In the genomic region with DNA sequence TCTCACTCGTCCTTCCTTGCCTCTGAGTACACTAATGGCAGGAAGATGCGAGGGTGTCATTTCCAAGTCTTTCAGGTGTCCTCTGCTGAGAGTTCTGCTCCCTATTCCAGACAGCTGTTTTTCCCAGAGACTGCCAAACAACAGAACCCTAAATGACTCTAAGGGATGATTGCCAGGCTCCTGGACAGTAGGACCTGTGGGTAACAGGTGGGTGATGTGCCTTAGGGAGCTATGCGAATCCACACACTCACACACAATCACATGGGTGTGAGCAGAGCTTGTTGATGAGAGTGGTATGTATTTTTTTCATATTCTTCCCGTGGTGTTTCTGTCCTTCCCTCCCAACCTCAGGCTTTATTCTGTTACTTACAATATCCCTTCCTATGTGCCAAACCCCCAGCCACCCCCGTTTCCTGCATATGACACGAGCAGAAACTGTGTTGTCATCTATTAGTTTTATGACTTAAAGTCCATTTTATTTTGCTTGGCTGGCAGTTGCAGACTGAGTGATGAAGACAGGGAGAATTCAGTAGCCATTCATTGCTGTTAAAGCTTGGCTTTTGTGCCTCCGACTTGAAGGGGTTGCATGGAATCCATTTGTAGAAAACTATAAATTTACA, we compare ENCODE assay signal across 22 mouse cellular contexts. TPM values are rescaled to one million over a fixed set of nuclear protein-coding genes. Genes with fewer than 3 reads are reported as not detected.
DNase-seq lines count a peak whose midpoint lies in the region; ATAC-seq lines count a peak whose summit lies in the region.
"Had no signal": no experiment of that assay in that cellular context is flagged by ENCODE, and none has a peak within 500 bp of the region (broad histone marks: within the 10 kb centered on the region; RNA-seq: fewer than 3 reads in every experiment).

No protein-coding gene starts in this region.

- 77% methylated on average over 7 of the region's 7 CpGs for WGBS in embryonic facial prominence, embryonic 12.5 days
- 86% methylated on average over 7 of the region's 7 CpGs for WGBS in embryonic facial prominence, embryonic 10.5 days
- WGBS in kidney, embryonic 16.5 days = 55% methylated on average over 7 of the region's 7 CpGs
- 82% methylated on average over 7 of the region's 7 CpGs for WGBS in midbrain, embryonic 11.5 days
- 86% methylated on average over 7 of the region's 7 CpGs for WGBS in midbrain, embryonic 16.5 days

- no peaks in the 10 kb centered on the region for H3K27me3 ChIP-seq in embryonic facial prominence, embryonic 12.5 days
- H3K27me3 ChIP-seq in embryonic facial prominence, embryonic 10.5 days (replicated peaks; ENCODE audit: low read depth, poor library complexity, severe bottlenecking) = no peaks in the 10 kb centered on the region
- no peaks in the 10 kb centered on the region for H3K27me3 ChIP-seq in kidney, embryonic 16.5 days (ENCODE audit: insufficient read depth, low read length)
- no peaks in the 10 kb centered on the region for H3K27me3 ChIP-seq in midbrain, embryonic 11.5 days (ENCODE audit: control insufficient read depth, insufficient read depth, low read length)
- no peaks in the 10 kb centered on the region for H3K27me3 ChIP-seq in midbrain, embryonic 16.5 days (ENCODE audit: control insufficient read depth, insufficient read depth, low read depth, low read length)
- H3K27me3 ChIP-seq: forebrain, embryonic 15.5 days; heart, embryonic 15.5 days had no signal

- DNase-seq in embryonic facial prominence, embryonic 10.5 days (ENCODE audit: low spot score) = no peak
- DNase-seq in kidney, adult 18-20 months = no peak
- DNase-seq in midbrain, embryonic 11.5 days (ENCODE audit: low spot score, missing footprints) = peak; percentile 72
- DNase-seq in ovary, postnatal 14 days (ENCODE audit: low spot score) = no peak
- DNase-seq: adrenal gland, postnatal 10 days; B cell, adult 2 months; cerebellum, adult 18-20 months; cerebellum, adult 9-11 months; cerebellum, postnatal 36 days; gastrocnemius, postnatal 36 days; heart, adult 18-20 months; heart, postnatal 14 days had no signal

- no peak overlapping the region for H3K9ac ChIP-seq in embryonic facial prominence, embryonic 12.5 days
- H3K9ac ChIP-seq in kidney, embryonic 16.5 days (replicated peaks; ENCODE audit: low read length) = no peak overlapping the region
- H3K9ac ChIP-seq in midbrain, embryonic 11.5 days (ENCODE audit: low read length) = no peak overlapping the region
- no peak overlapping the region for H3K9ac ChIP-seq in midbrain, embryonic 16.5 days (ENCODE audit: low read depth, low read length)
- H3K9ac ChIP-seq: forebrain, embryonic 15.5 days; heart, embryonic 15.5 days; hindbrain, embryonic 14.5 days had no signal

- no peaks in the 10 kb centered on the region for H3K9me3 ChIP-seq in embryonic facial prominence, embryonic 12.5 days
- no peaks in the 10 kb centered on the region for H3K9me3 ChIP-seq in embryonic facial prominence, embryonic 10.5 days
- H3K9me3 ChIP-seq in kidney, embryonic 16.5 days (ENCODE audit: low read length) = no peaks in the 10 kb centered on the region
- H3K9me3 ChIP-seq in midbrain, embryonic 11.5 days (ENCODE audit: control insufficient read depth, low read length) = no peaks in the 10 kb centered on the region
- no peaks in the 10 kb centered on the region for H3K9me3 ChIP-seq in midbrain, embryonic 16.5 days (replicated peaks; ENCODE audit: control insufficient read depth, low read length, poor library complexity, severe bottlenecking)
- H3K9me3 ChIP-seq: forebrain, embryonic 15.5 days; heart, embryonic 15.5 days; hindbrain, embryonic 10.5 days had no signal

- no peaks in the 10 kb centered on the region for H3K36me3 ChIP-seq in embryonic facial prominence, embryonic 12.5 days
- no peaks in the 10 kb centered on the region for H3K36me3 ChIP-seq in embryonic facial prominence, embryonic 10.5 days (replicated peaks)
- H3K36me3 ChIP-seq in kidney, embryonic 16.5 days (ENCODE audit: insufficient read depth, low read length) = no peaks in the 10 kb centered on the region
- no peaks in the 10 kb centered on the region for H3K36me3 ChIP-seq in midbrain, embryonic 11.5 days (ENCODE audit: control insufficient read depth, insufficient read depth, low read length)
- H3K36me3 ChIP-seq in midbrain, embryonic 16.5 days (ENCODE audit: control insufficient read depth, insufficient read depth, low read length) = no peaks in the 10 kb centered on the region
- H3K36me3 ChIP-seq: forebrain, embryonic 15.5 days; G1E; heart, embryonic 15.5 days; hindbrain, embryonic 10.5 days had no signal

- no peak overlapping the region for H3K4me2 ChIP-seq in embryonic facial prominence, embryonic 12.5 days (replicated peaks)
- H3K4me2 ChIP-seq in kidney, embryonic 16.5 days (replicated peaks; ENCODE audit: low read depth, low read length) = no peak overlapping the region
- H3K4me2 ChIP-seq in midbrain, embryonic 11.5 days = no peak overlapping the region
- H3K4me2 ChIP-seq in midbrain, embryonic 16.5 days (ENCODE audit: low read length) = no peak overlapping the region
- H3K4me2 ChIP-seq: forebrain, embryonic 15.5 days; heart, embryonic 11.5 days; heart, embryonic 15.5 days; hindbrain, embryonic 14.5 days had no signal

- no peak overlapping the region for H3K4me3 ChIP-seq in embryonic facial prominence, embryonic 12.5 days
- no peak overlapping the region for H3K4me3 ChIP-seq in embryonic facial prominence, embryonic 10.5 days
- no peak overlapping the region for H3K4me3 ChIP-seq in kidney, embryonic 16.5 days (ENCODE audit: low read length)
- no peak overlapping the region for H3K4me3 ChIP-seq in midbrain, embryonic 11.5 days (ENCODE audit: low read depth, low read length)
- no peak overlapping the region for H3K4me3 ChIP-seq in midbrain, embryonic 16.5 days (ENCODE audit: low read depth, low read length)
- H3K4me3 ChIP-seq: forebrain, embryonic 15.5 days; heart, embryonic 15.5 days; hindbrain, embryonic 10.5 days had no signal

- H3K27ac ChIP-seq in embryonic facial prominence, embryonic 12.5 days = peak overlapping the region; percentile 68; the same call in 1 of the 2 replicates
- H3K27ac ChIP-seq in embryonic facial prominence, embryonic 10.5 days (replicated peaks) = no peak overlapping the region
- H3K27ac ChIP-seq in kidney, embryonic 16.5 days (ENCODE audit: low read length) = no peak overlapping the region
- no peak overlapping the region for H3K27ac ChIP-seq in midbrain, embryonic 11.5 days (ENCODE audit: low read depth, low read length)
- H3K27ac ChIP-seq in midbrain, embryonic 16.5 days (ENCODE audit: low read length) = no peak overlapping the region
- H3K27ac ChIP-seq: forebrain, embryonic 15.5 days; heart, embryonic 15.5 days; hindbrain, embryonic 10.5 days; hindbrain, embryonic 14.5 days had no signal

- H3K4me1 ChIP-seq in embryonic facial prominence, embryonic 12.5 days = peaks cover 8% of the 10 kb centered on the region; the same call in 1 of the 2 replicates
- H3K4me1 ChIP-seq in embryonic facial prominence, embryonic 10.5 days = peaks cover 24% of the 10 kb centered on the region
- H3K4me1 ChIP-seq in kidney, embryonic 16.5 days (ENCODE audit: insufficient read depth, low read length) = peaks cover 9% of the 10 kb centered on the region; the same call in 1 of the 2 replicates
- H3K4me1 ChIP-seq in midbrain, embryonic 11.5 days (ENCODE audit: control insufficient read depth, insufficient read depth, low read length) = no peaks in the 10 kb centered on the region
- no peaks in the 10 kb centered on the region for H3K4me1 ChIP-seq in midbrain, embryonic 16.5 days (ENCODE audit: control insufficient read depth, insufficient read depth, low read length)
- H3K4me1 ChIP-seq: hindbrain, embryonic 10.5 days had no signal

- no peak for ATAC-seq in embryonic facial prominence, embryonic 12.5 days (ENCODE audit: insufficient number of reproducible peaks, insufficient read depth, low FRiP score, low TSS enrichment)
- ATAC-seq in kidney, embryonic 16.5 days (ENCODE audit: low FRiP score, low TSS enrichment) = 0 out of 2 replicates have a peak, but pooled peaks have one; percentile 10
- ATAC-seq in midbrain, embryonic 11.5 days (ENCODE audit: low FRiP score) = no peak
- no peak for ATAC-seq in midbrain, embryonic 16.5 days
- ATAC-seq: CD4-positive, CD25-positive, alpha-beta regulatory T cell, adult 4 months; forebrain, embryonic 15.5 days had no signal

RNA-seq across cellular contexts. Expression of gene Adamts1, which starts 41.8 kb away (rescaled TPM):
- polyA plus RNA-seq in embryonic facial prominence, embryonic 12.5 days (2016; fragmentation: Nextera tagmentation; extraction: Ambion mirVana) = 50.2 and 50.9 TPM in 2 replicates
- polyA plus RNA-seq in embryonic facial prominence, embryonic 10.5 days (2016; fragmentation: Nextera tagmentation; extraction: Ambion mirVana) = 21.2 and 23.9 TPM in 2 replicates
- polyA plus RNA-seq in kidney, embryonic 16.5 days (2015; fragmentation: Nextera tagmentation; extraction: Ambion mirVana) = 116 and 125 TPM in 2 replicates
- 9.4 and 9.7 TPM in 2 replicates for polyA plus RNA-seq in midbrain, embryonic 11.5 days (2014; fragmentation: Nextera tagmentation; extraction: Ambion mirVana)
- 6.1 and 7.5 TPM in 2 replicates for polyA plus RNA-seq in midbrain, embryonic 16.5 days (2015; fragmentation: Nextera tagmentation; extraction: Ambion mirVana)
- polyA plus RNA-seq: CD4-positive, CD25-positive, alpha-beta regulatory T cell, adult 4 months; G1E had no signal
